Mouse (Mus musculus) G1E (cell line): ENCODE results near the gene Ces4a.

Experiments
- CTCF ChIP-seq: IDR thresholded peaks from 2 replicates; pipeline ENCODE4 v1.5.1; 2012; ENCODE audit warnings: low read depth, low read length, inconsistent platforms, mixed read lengths
- GATA1 ChIP-seq: IDR thresholded peaks from 2 replicates; pipeline ENCODE4 v1.6.1; 2012; ENCODE audit warnings: borderline replicate concordance, low read length, inconsistent platforms, mixed read lengths
- POLR2AphosphoS5 ChIP-seq: IDR thresholded peaks from 2 replicates; pipeline ENCODE4 v1.6.1; 2012; ENCODE audit warnings: low read depth, low read length, inconsistent platforms; ENCODE audit not compliant: insufficient replicate concordance
- TAL1 ChIP-seq: conservative IDR thresholded peaks from 2 replicates; pipeline ENCODE4 v1.6.1; 2012; ENCODE audit warnings: low read depth, low read length, inconsistent platforms, mixed read lengths

DNA sequence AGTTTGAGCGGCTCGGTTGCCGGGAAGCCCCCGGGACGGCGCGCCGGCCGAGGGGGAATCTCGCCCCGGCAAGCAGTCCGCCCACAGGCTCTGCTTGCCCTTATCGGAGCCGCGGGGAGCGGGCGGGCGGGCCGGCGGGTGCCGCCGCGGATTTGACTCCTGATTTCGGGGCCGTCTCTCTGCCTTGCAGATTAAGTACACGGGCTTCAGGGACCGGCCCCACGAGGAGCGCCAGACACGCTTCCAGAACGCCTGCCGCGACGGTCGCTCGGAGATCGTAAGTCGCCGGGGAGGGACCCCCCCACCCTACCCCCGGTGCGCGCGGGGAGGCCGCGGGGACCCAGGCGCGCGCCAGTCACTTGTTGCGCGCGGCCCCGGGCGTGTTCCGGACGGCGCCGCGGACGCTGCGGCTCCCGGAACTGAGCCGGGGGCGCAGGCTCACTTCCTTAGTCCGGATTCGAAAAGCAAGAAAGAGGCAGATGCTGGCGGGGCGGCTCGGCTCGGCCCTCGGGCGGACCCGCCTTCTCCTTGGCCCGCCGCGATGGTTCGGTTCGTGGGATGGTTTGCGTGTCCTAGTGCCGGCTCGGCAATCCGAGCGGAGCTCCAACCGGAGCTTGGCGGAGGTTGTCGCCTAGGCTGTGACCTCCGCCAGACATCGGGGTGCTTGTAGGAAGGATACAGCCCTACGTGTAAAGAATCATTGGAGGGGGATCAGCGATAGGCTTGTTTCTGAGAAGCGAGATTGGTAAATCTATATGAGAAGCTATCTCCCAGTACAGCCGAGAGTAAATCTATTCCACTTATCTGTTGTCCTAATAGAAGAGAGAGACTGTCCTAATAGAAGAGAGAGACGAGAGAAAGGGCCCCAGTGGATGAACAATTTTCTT is 39.8 kb downstream of the Ces4a start:
- no peak for TF ChIP-seq POLR2AphosphoS5
- no peak for TF ChIP-seq CTCF
- no peak for TF ChIP-seq TAL1
- no peak for TF ChIP-seq GATA1
